Comparison of ENCODE assay signal across 8 mouse cellular contexts in genomic region chr10:17727926-17728279, GRCm38 (mm10). TPM values are rescaled to one million over a fixed set of nuclear protein-coding genes. Genes with fewer than 3 reads are reported as not detected.
DNase-seq lines count a peak whose midpoint lies in the region; ATAC-seq and TF ChIP-seq lines count a peak whose summit lies in the region.

No protein-coding gene starts in this region.

- H3K27me3 ChIP-seq in heart, adult 2 months (ENCODE audit: control insufficient read depth, insufficient read depth, low read length): no peaks in the 10 kb centered on the region
- H3K27me3 ChIP-seq in G1E (ENCODE audit: insufficient read depth, low read length): no peaks in the 10 kb centered on the region
- no peaks in the 10 kb centered on the region for H3K27me3 ChIP-seq in forebrain, embryonic 12.5 days
- no peaks in the 10 kb centered on the region for H3K27me3 ChIP-seq in kidney, embryonic 16.5 days (ENCODE audit: insufficient read depth, low read length)
- no peaks in the 10 kb centered on the region for H3K27me3 ChIP-seq in midbrain, embryonic 11.5 days (ENCODE audit: control insufficient read depth, insufficient read depth, low read length)

- no peak for DNase-seq in heart, adult 2 months
- DNase-seq in heart, postnatal 25 days (ENCODE audit: low spot score): no peak
- peak; percentile 13 for DNase-seq in G1E (ENCODE audit: low spot score)
- DNase-seq in midbrain, embryonic 11.5 days (ENCODE audit: low spot score, missing footprints): no peak
- DNase-seq in right cerebral cortex, postnatal 25 days: no peak
- DNase-seq in layer of hippocampus, postnatal 36 days: no peak

- peaks cover 3% of the 10 kb centered on the region; the same call in 1 of the 2 replicates for H3K36me3 ChIP-seq in heart, adult 2 months (ENCODE audit: control insufficient read depth, insufficient read depth, low read length)
- peaks cover 18% of the 10 kb centered on the region for H3K36me3 ChIP-seq in G1E (replicated peaks)
- no peaks in the 10 kb centered on the region for H3K36me3 ChIP-seq in forebrain, embryonic 12.5 days (replicated peaks)
- H3K36me3 ChIP-seq in kidney, embryonic 16.5 days (ENCODE audit: insufficient read depth, low read length): 0 out of 2 replicates have a peak, but pooled peaks cover 3% of the 10 kb centered on the region
- no peaks in the 10 kb centered on the region; the same call in 1 of the 2 replicates for H3K36me3 ChIP-seq in midbrain, embryonic 11.5 days (ENCODE audit: control insufficient read depth, insufficient read depth, low read length)

- H3K4me3 ChIP-seq in heart, adult 2 months: no peak overlapping the region; the same call in 1 of the 2 replicates
- peak overlapping the region; percentile 53; the same call in 1 of the 2 replicates for H3K4me3 ChIP-seq in G1E (ENCODE audit: low read depth, low read length)
- H3K4me3 ChIP-seq in forebrain, embryonic 12.5 days (replicated peaks): no peak overlapping the region
- H3K4me3 ChIP-seq in kidney, embryonic 16.5 days (ENCODE audit: low read length): no peak overlapping the region
- no peak overlapping the region for H3K4me3 ChIP-seq in midbrain, embryonic 11.5 days (ENCODE audit: low read depth, low read length)

- H3K4me1 ChIP-seq in heart, adult 2 months (ENCODE audit: control insufficient read depth, insufficient read depth, low read length): peaks cover 4% of the 10 kb centered on the region
- H3K4me1 ChIP-seq in G1E (ENCODE audit: insufficient read depth, low read depth, low read length): peaks cover 38% of the 10 kb centered on the region
- H3K4me1 ChIP-seq in forebrain, embryonic 12.5 days: peaks cover 27% of the 10 kb centered on the region
- H3K4me1 ChIP-seq in kidney, embryonic 16.5 days (ENCODE audit: insufficient read depth, low read length): peaks cover 34% of the 10 kb centered on the region
- peaks cover 16% of the 10 kb centered on the region for H3K4me1 ChIP-seq in midbrain, embryonic 11.5 days (ENCODE audit: control insufficient read depth, insufficient read depth, low read length)

- peak overlapping the region; percentile 22; the same call in 1 of the 2 replicates for H3K4me2 ChIP-seq in forebrain, embryonic 12.5 days
- H3K4me2 ChIP-seq in kidney, embryonic 16.5 days (replicated peaks; ENCODE audit: low read depth, low read length): peak overlapping the region; percentile 59
- H3K4me2 ChIP-seq in midbrain, embryonic 11.5 days: no peak overlapping the region; the same call in 1 of the 2 replicates

- WGBS in heart, adult 2 months: 5% methylated on average over 5 of the region's 5 CpGs
- WGBS in forebrain, embryonic 12.5 days: 7% methylated on average over 5 of the region's 5 CpGs
- WGBS in kidney, embryonic 16.5 days: under 1% methylated on average over 5 of the region's 5 CpGs
- 14% methylated on average over 5 of the region's 5 CpGs for WGBS in midbrain, embryonic 11.5 days

- H3K9ac ChIP-seq in heart, adult 2 months (ENCODE audit: low read depth, low read length): no peak overlapping the region; the same call in 1 of the 2 replicates
- H3K9ac ChIP-seq in forebrain, embryonic 12.5 days: no peak overlapping the region
- H3K9ac ChIP-seq in kidney, embryonic 16.5 days (replicated peaks; ENCODE audit: low read length): no peak overlapping the region
- H3K9ac ChIP-seq in midbrain, embryonic 11.5 days (ENCODE audit: low read length): no peak overlapping the region

- no peak for TF ChIP-seq EP300 in heart, adult 2 months (IDR thresholded peaks at IDR 0.05; ENCODE audit: insufficient read depth, low read depth, low read length)

- TF ChIP-seq POLR2A in heart, adult 2 months (IDR thresholded peaks at IDR 0.05; ENCODE audit: insufficient read depth, low read depth, low read length): no peak

- no peaks in the 10 kb centered on the region for H3K9me3 ChIP-seq in G1E (replicated peaks)
- H3K9me3 ChIP-seq in forebrain, embryonic 12.5 days: no peaks in the 10 kb centered on the region
- H3K9me3 ChIP-seq in kidney, embryonic 16.5 days (ENCODE audit: low read length): no peaks in the 10 kb centered on the region
- no peaks in the 10 kb centered on the region for H3K9me3 ChIP-seq in midbrain, embryonic 11.5 days (ENCODE audit: control insufficient read depth, low read length)

- ATAC-seq in G1E (ENCODE audit: extremely low read depth, insufficient number of reproducible peaks, low FRiP score, poor library complexity, severe bottlenecking): peak; percentile 22; the same call in 1 of the 2 replicates
- no peak for ATAC-seq in forebrain, embryonic 12.5 days (ENCODE audit: low FRiP score)
- ATAC-seq in kidney, embryonic 16.5 days (ENCODE audit: low FRiP score, low TSS enrichment): no peak
- no peak for ATAC-seq in midbrain, embryonic 11.5 days (ENCODE audit: low FRiP score)

- peak; percentile 71 for TF ChIP-seq CTCF in heart, adult 2 months (IDR thresholded peaks at IDR 0.05)
- no peak for TF ChIP-seq CTCF in G1E (IDR thresholded peaks at IDR 0.05; ENCODE audit: low read depth, low read length)

- H3K79me2 ChIP-seq in heart, adult 2 months (replicated peaks; ENCODE audit: control insufficient read depth, insufficient read depth, low read length): no peaks in the 10 kb centered on the region; the same call in 1 of the 2 replicates

- intact Hi-C loops in heart, adult 2 months (cut with DNase I): loop anchor here (10.0 kb wide), 4 partner anchors 183 to 1383 kb away; no protein-coding TSS in a partner anchor
- intact Hi-C loops in heart, postnatal 25 days (cut with DNase I): loop anchor here (2.0 to 10.0 kb wide), 5 partner anchors 363 to 1383 kb away; no protein-coding TSS in a partner anchor

- H3K27ac ChIP-seq in heart, adult 2 months: peak overlapping the region; percentile 77
- peak overlapping the region; percentile 75 for H3K27ac ChIP-seq in forebrain, embryonic 12.5 days
- peak overlapping the region; percentile 73 for H3K27ac ChIP-seq in kidney, embryonic 16.5 days (ENCODE audit: low read length)
- peak overlapping the region; percentile 40; the same call in 1 of the 2 replicates for H3K27ac ChIP-seq in midbrain, embryonic 11.5 days (ENCODE audit: low read depth, low read length)

RNA-seq across cellular contexts. Expression of gene Cited2, which starts 4.9 kb away (rescaled TPM):
- 10 to 100 TPM; 38.7 to 54.0 TPM for total RNA-seq in heart, adult 2 months (2021)
- 22.2 and 23.8 TPM in 2 replicates for polyA plus RNA-seq in heart, adult 2 months (2012; rRNA removed)
- total RNA-seq in heart, postnatal 25 days (2021): 10 to 100 TPM; 42.8 to 47.9 TPM
- total RNA-seq in G1E (2014; fragmentation: Nextera tagmentation) (273 and 316 TPM in 2 replicates), G1E (2017) (23.8 and 26.8 TPM in 2 replicates)
- 231 and 269 TPM in 2 replicates for polyA plus RNA-seq in G1E (2012)
- polyA plus RNA-seq in forebrain, embryonic 12.5 days (2016; fragmentation: Nextera tagmentation; extraction: Ambion mirVana): 67.6 and 74.3 TPM in 2 replicates
- 62.0 and 67.8 TPM in 2 replicates for polyA plus RNA-seq in kidney, embryonic 16.5 days (2015; fragmentation: Nextera tagmentation; extraction: Ambion mirVana)
- polyA plus RNA-seq in midbrain, embryonic 11.5 days (2014; fragmentation: Nextera tagmentation; extraction: Ambion mirVana): 90.4 and 95.8 TPM in 2 replicates
- 10 to 100 TPM; 38.8 to 39.7 TPM for total RNA-seq in layer of hippocampus, postnatal 36 days (2021)
